Mouse (Mus musculus): Measurements from ENCODE around the gene Ccdc96. TPM values are rescaled to one million over a fixed set of nuclear protein-coding genes. Genes with fewer than 3 reads are reported as not detected.
A peak's percentile ranks its signal among the peaks of the same experiment; 100 is the strongest.

The Ccdc96 gene
- polyA plus RNA-seq, 1 experiment: 0.42 TPM

GRCm38 (mm10) chr5:36522782-36523181 lies 38.4 kb downstream of the Ccdc96 start:
- no peaks in the 10 kb centered on the region for H3K4me1 ChIP-seq (ENCODE audit: control insufficient read depth, insufficient read depth, low read length)
- H3K27ac ChIP-seq (ENCODE audit: control insufficient read depth, insufficient read depth, low read depth, low read length, poor library complexity): no peak overlapping the region
- no peak for TF ChIP-seq CTCF (IDR thresholded peaks at IDR 0.05; ENCODE audit: control insufficient read depth, insufficient read depth, low read length)
- TF ChIP-seq POLR2A (IDR thresholded peaks at IDR 0.05; ENCODE audit: borderline replicate concordance, control insufficient read depth, low read depth, low read length): no peak
- H3K4me3 ChIP-seq (replicated peaks; ENCODE audit: control insufficient read depth, low read depth, low read length): no peak overlapping the region
- 65% methylated on average over 2 of the region's 2 CpGs for WGBS

DNA sequence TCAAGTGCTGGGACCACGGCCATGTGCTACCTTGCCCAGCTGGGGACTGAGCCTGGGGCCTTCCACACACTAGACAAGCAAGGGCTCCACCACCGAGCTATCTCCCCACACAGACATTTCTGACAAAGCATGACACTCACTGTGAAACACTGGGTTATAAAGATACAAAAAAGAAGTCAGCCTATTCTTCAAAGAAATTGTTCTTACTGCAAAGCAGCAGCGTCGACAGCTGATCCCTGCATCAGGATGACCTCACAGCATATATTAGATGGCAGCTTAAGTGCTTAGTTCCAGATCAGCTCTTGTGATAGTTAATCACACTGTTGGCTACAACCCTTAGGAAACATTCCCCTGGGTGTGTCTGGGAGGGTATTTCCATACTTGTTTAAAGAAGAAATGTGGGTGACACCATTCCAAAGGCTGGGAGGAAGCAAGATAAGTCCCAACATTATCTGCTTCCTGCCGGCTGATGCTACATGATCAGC lies 38.9 kb downstream of the Ccdc96 start:
- Histone ChIP-seq H3K27ac (ENCODE audit: control insufficient read depth, insufficient read depth, low read depth, low read length, poor library complexity) (no peak overlapping the region), H3K4me3 (replicated peaks; ENCODE audit: control insufficient read depth, low read depth, low read length) (no peak overlapping the region), H3K4me1 (ENCODE audit: control insufficient read depth, insufficient read depth, low read length) (no peaks in the 10 kb centered on the region)
- 63% methylated on average over 5 of the region's 5 CpGs for WGBS
- TF ChIP-seq CTCF (IDR thresholded peaks at IDR 0.05; ENCODE audit: control insufficient read depth, insufficient read depth, low read length): no peak
- no peak for TF ChIP-seq POLR2A (IDR thresholded peaks at IDR 0.05; ENCODE audit: borderline replicate concordance, control insufficient read depth, low read depth, low read length)

DNA sequence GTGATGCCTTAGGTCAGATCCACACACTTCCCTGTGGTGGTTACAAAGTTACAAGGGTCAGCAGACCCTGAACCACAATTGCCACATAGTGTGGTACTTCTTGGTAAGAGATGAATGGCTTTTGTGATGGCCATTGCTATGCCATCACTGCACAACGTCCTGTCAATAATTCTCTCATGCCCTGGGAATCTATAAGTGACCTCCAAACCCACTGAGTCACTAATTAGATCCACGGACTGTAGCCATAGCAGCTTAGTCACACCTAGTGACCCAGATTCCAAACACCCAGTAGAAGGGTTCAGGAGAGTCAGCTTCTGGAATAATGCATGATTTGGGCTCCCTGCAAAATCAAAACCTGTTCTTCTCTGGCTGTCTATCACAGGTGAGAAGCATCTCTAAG lies 40.8 kb downstream of the Ccdc96 start:
- no peak overlapping the region for H3K27ac ChIP-seq (ENCODE audit: control insufficient read depth, insufficient read depth, low read depth, low read length, poor library complexity)
- TF ChIP-seq POLR2A (IDR thresholded peaks at IDR 0.05; ENCODE audit: borderline replicate concordance, control insufficient read depth, low read depth, low read length): no peak
- no peak for TF ChIP-seq CTCF (IDR thresholded peaks at IDR 0.05; ENCODE audit: control insufficient read depth, insufficient read depth, low read length)
- 56% methylated on average over 2 of the region's 2 CpGs for WGBS
- H3K4me3 ChIP-seq (replicated peaks; ENCODE audit: control insufficient read depth, low read depth, low read length): no peak overlapping the region
- H3K4me1 ChIP-seq (ENCODE audit: control insufficient read depth, insufficient read depth, low read length): 0 out of 2 replicates have a peak, but pooled peaks cover 2% of the 10 kb centered on the region

- Histone ChIP-seq H3K4me3 (replicated peaks; ENCODE audit: control insufficient read depth, low read depth, low read length) (no peak overlapping the region), H3K27ac (ENCODE audit: control insufficient read depth, insufficient read depth, low read depth, low read length, poor library complexity) (no peak overlapping the region), H3K4me1 (ENCODE audit: control insufficient read depth, insufficient read depth, low read length) (0 out of 2 replicates have a peak, but pooled peaks cover 3% of the 10 kb centered on the region)
- TF ChIP-seq POLR2A (IDR thresholded peaks at IDR 0.05; ENCODE audit: borderline replicate concordance, control insufficient read depth, low read depth, low read length) (no peak), CTCF (IDR thresholded peaks at IDR 0.05; ENCODE audit: control insufficient read depth, insufficient read depth, low read length) (peak; percentile 58; the same call in 1 of the 2 replicates)
- 76% methylated on average over 5 of the region's 5 CpGs for WGBS
Measured at GRCm38 (mm10) chr5:36526274-36526673, 41.9 kb downstream of the Ccdc96 start.

- H3K4me1 ChIP-seq (ENCODE audit: control insufficient read depth, insufficient read depth, low read length): 0 out of 2 replicates have a peak, but pooled peaks cover 3% of the 10 kb centered on the region
- TF ChIP-seq POLR2A (IDR thresholded peaks at IDR 0.05; ENCODE audit: borderline replicate concordance, control insufficient read depth, low read depth, low read length): no peak
- TF ChIP-seq CTCF (IDR thresholded peaks at IDR 0.05; ENCODE audit: control insufficient read depth, insufficient read depth, low read length): no peak
- WGBS: 76% methylated on average over 2 of the region's 2 CpGs
- no peak overlapping the region for H3K27ac ChIP-seq (ENCODE audit: control insufficient read depth, insufficient read depth, low read depth, low read length, poor library complexity)
- H3K4me3 ChIP-seq (replicated peaks; ENCODE audit: control insufficient read depth, low read depth, low read length): no peak overlapping the region
Measured at GRCm38 (mm10) chr5:36526921-36527320, 42.5 kb downstream of the Ccdc96 start.

- WGBS: 28% methylated on average over 5 of the region's 5 CpGs
- Histone ChIP-seq H3K27ac (ENCODE audit: control insufficient read depth, insufficient read depth, low read depth, low read length, poor library complexity) (no peak overlapping the region), H3K4me3 (replicated peaks; ENCODE audit: control insufficient read depth, low read depth, low read length) (no peak overlapping the region), H3K4me1 (ENCODE audit: control insufficient read depth, insufficient read depth, low read length) (peaks cover 9% of the 10 kb centered on the region)
- no peak for TF ChIP-seq POLR2A (IDR thresholded peaks at IDR 0.05; ENCODE audit: borderline replicate concordance, control insufficient read depth, low read depth, low read length)
- no peak for TF ChIP-seq CTCF (IDR thresholded peaks at IDR 0.05; ENCODE audit: control insufficient read depth, insufficient read depth, low read length)
Measured at GRCm38 (mm10) chr5:36529698-36530097, 45.3 kb downstream of the Ccdc96 start.

DNA sequence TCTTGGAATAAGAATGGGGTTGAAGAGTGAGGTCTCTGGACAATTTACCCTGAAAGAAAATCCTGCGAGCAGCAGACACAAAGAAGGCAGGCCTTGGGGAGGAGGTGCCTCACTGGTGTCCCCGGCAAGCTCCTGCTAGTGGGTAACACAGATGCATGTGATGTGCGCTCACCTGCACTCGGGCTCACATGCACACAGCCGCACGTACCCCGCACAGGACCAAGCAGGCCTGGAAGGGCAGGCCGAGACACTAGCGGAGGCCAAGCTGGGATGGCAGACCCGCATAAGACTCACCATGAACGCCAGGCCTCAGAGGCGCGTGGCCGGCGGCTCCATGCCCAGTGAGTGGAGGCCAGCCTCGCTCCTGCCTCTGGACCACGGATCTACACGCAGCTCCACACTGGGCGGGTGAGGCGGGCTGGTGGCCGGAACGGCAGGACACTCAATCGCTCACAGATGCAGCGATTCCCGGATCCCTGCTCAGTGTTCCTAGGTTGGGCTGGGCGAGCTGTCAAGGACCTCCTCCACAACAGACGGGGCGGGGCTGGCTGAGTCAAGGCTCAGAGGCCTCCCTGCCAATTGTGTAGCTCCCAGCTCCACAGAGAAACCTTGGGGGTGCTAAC lies 45.9 kb downstream of the Ccdc96 start:
- Histone ChIP-seq H3K4me3 (replicated peaks; ENCODE audit: control insufficient read depth, low read depth, low read length) (peak overlapping the region; percentile 80), H3K4me1 (ENCODE audit: control insufficient read depth, insufficient read depth, low read length) (peaks cover 9% of the 10 kb centered on the region), H3K27ac (ENCODE audit: control insufficient read depth, insufficient read depth, low read depth, low read length, poor library complexity) (peak overlapping the region; percentile 15; the same call in 1 of the 2 replicates)
- TF ChIP-seq CTCF (IDR thresholded peaks at IDR 0.05; ENCODE audit: control insufficient read depth, insufficient read depth, low read length) (no peak), POLR2A (IDR thresholded peaks at IDR 0.05; ENCODE audit: borderline replicate concordance, control insufficient read depth, low read depth, low read length) (peak; percentile 41; the same call in 1 of the 2 replicates)
- WGBS: 2% methylated on average over 28 of the region's 28 CpGs

DNA sequence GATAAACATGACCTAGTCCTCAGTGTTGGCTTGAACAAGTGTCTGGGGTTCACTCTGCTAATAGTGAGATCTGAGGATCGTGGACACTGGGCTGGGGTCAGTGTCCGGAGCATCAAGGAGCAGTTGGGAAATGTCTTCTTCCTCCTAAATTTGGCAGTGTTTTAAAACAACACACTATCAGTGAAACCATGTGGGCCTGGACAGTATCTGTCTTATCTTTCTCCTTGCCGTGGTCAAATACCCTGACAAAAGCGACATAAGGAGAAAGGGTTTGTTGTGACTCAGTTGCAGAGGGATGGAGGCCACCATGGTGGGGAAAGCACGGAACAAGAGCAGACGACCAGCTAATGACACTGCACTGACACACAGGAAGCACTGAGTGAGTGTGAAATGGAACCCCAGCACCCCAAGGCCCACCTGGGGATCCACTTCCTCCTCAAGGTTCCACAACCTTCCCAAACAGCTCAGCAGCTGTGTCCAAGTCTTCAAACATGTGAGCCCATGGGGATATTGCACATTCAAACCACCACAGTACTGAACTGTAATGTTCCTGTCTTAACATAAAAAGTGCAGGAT lies 50.2 kb downstream of the Ccdc96 start:
- no peak for TF ChIP-seq CTCF (IDR thresholded peaks at IDR 0.05; ENCODE audit: control insufficient read depth, insufficient read depth, low read length)
- TF ChIP-seq POLR2A (IDR thresholded peaks at IDR 0.05; ENCODE audit: borderline replicate concordance, control insufficient read depth, low read depth, low read length): no peak
- WGBS: 39% methylated on average over 6 of the region's 6 CpGs
- Histone ChIP-seq H3K27ac (ENCODE audit: control insufficient read depth, insufficient read depth, low read depth, low read length, poor library complexity) (peak overlapping the region; percentile 6), H3K4me1 (ENCODE audit: control insufficient read depth, insufficient read depth, low read length) (peaks cover 17% of the 10 kb centered on the region), H3K4me3 (replicated peaks; ENCODE audit: control insufficient read depth, low read depth, low read length) (no peak overlapping the region)

Data from bone marrow, adult 2 months (tissue).